Mouse (Mus musculus) heart, adult 8-10 months (tissue): ENCODE results near the gene Calr3. TPM values are rescaled to one million over a fixed set of nuclear protein-coding genes. Genes with fewer than 3 reads are reported as not detected.

Experiments used
- DNase-seq: peaks from one replicate; pipeline ENCODE4 v3.0.0; 2022; ENCODE audit warnings: low spot score
- total RNA-seq, 4 experiments: library from RNA; stranded (reverse); gene quantifications; 2 replicates each; pipeline ENCODE4 v1.2.4; 2022

Gene Calr3
- total RNA-seq, 4 experiments from 2014 or later: 18.1 to 29.0 (median 23.1) TPM

DNA sequence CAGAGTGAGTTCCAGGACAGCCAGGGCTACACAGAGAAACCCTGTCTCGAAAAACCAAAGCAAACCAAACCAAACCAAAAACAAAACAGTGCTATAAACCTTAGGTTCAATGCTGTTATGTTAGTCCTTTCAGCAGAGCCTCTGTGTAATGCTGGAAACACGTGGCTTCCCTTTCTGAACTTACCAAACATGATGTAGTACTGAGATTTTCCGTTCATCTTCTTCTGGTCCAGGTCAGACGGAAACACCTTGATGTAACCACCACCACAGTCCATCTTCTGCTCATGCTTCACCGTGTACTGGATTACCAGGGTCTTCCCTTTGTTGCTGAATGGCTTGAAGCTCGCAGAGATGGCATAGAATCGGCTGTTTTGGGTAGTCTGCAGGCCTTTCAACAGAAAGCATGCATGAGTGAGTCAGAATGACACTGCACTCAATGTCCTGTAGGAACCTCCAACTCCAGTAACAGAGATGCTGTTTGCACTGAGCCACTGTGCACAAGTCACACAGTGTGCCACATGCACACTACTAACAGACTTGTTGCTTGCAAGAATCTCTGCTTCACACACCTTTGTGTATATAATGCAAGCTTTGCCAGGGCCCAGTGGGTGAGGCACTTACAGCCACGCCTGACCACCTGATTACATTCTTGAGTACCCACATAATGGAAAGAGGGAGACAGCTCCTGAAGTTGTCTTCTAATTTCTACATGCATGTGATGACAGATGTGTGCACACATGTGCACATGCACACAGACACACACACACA is 5.2 kb downstream of the Calr3 start:
- DNase-seq: no peak

DNA sequence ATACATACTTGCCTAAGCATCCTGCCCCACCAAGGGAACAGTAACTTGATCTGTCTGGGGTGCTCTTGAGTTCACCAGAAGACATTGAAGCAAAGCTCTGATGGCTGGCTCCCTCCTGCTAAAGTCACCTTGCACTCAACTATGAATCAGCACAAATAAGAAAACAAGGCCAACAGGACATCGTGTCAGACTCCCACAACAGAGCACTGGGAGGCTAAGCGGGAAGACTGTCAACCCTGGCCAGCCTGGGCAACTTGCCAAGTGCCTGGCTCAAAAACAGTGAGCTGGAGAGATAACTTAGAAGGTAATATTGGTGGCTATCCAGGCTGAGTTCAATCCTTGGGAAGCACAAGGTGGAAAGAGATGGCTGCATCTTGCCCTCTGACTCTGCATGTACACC is 8.7 kb downstream of the Calr3 start:
- DNase-seq: peak; percentile 73

DNA sequence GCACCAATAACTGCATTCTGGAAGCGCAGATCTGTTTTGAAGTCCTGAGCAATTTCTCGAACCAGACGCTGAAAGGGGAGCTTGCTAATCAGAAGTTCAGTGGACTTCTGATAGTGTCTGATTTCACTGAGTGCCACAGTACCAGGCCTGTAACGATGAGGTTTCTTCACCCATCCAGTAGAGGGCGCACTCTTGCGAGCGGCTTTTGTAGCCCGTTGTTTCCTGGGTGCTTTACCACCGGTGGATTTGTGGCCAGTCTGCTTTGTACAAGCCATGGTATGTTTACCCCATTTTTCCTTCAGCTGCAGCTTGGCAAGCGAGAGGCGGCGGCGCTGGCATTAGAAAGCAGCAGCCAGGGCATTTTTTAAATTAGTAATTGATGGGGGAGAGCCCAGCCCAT is 14.0 kb downstream of the Calr3 start:
- DNase-seq: no peak

DNA sequence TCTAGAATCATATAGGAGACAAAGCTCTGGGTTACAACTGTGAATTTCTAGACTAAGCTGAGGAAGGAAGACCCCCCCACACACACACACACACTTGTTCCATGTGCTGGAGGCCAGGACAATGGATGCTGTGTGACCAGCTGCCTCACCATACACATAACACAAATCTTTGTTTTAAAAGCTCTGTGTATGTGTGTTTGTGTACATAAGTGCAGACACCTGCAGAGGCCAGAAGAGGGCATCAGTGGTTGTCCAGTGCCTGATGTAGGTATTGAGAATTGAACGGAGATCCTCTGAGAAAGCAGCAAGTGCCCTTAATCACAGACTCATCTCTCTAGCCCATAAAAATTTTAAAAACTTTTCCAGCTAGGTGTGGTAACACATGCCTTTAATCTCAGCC is 20.7 kb downstream of the Calr3 start:
- DNase-seq: no peak

DNA sequence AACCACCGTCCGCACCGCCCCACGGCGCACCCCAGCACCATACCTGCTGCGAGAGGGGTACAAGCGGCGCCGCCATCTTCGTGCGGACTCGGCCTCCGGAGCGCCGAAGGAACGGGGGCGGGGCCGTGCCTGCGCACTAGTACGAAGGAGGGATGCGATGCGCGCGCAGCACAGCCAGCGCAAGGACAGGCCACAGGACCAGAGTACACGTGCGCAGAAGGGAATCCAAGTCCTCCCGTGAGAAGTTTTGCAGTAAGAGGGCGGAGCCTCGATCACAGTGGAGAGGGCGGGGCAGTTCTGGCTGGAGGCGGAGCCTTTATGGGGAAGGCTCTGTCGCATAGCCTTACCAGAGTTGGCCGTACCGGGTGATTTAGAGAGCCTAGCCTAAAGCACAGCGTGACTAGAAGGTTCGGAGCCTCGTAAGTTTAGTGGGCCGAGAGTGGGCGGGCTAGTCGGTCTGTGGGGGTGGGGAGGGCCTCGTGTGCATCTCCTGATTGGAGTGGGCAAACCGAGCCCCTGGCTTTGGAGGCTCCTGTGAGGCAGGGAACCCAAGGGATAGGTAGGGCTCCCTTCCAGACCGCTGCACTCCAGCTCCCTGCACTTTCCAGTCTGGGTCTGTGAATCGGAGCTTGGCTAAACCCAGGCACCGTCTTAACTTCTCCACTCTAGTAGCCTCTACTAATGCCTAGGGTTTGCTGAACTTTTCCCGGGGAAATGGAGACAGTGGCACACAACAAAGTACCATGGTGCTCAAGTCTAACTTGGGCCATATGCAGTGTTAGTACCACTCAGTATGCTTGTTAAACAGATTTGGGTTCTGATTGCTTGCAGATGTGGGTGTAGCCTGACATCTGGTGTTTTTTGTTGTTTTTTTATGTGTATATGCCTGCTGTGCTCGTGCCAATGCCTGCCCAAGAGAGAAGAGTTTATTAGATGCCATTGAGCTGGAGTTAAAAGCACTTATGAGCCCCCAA is 22.0 kb downstream of the Calr3 start, which contains the start of gene Eps15l1:
TSS of gene Eps15l1 (minus strand) at position 99 of the 974 bp plus-strand sequence.
- DNase-seq: peak; percentile 99

DNA sequence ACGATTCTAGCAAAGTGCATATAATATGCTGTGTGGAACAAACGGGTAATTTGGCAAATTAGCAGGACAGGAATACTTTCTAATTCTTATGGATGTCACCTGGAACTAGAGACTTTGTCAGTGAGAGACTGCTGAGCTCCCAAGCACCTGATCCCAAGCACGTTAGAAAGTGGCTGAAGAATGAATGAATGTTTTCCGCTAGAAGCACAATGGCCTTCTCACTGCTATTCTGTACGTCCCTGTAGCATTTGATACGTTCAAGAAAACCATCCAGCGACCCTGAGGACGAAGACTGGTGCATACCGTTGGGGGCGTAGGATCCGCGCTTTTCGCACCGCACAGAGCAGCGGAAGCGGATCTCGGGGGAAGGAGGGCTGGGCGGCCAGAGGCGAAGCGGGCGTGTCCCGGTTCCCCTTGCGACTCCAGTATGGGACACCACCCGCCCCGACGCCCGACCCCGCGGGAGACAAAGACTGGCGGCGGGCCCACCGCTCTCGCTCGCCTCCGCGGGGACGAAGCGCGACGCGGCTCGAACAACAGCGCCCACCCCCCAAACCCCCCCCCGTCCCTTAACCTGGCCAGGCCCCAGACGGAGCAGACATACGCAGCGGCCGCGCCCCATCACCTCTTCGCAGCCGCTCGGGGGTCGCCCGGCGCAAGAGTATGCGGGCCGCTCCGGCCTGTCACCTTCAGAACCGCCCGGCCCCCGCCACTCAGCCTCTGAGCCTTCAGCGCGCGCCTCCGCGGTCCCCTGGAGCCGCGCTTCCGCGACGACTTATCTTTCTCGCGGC is 22.9 kb downstream of the Calr3 start:
- peak; percentile 29 for DNase-seq

DNA sequence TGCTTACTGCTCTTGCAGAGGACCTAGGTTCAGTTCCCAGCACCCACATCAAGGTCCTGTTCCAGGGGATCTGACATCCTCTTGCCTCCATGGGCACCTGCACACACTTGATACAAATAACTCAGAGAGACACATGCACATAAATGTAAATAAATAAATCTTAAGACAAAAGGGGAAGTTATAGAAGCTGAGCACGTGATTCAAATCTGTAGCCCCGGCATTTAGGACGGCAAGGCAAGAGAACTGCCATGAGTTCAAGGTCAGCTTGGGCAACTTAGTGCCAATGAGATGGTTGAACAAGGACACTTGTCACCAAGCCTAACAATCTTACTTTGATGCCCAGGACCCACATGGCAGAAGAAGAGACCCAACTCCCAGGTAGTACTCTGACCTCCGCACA is 25.6 kb downstream of the Calr3 start:
- no peak for DNase-seq

DNA sequence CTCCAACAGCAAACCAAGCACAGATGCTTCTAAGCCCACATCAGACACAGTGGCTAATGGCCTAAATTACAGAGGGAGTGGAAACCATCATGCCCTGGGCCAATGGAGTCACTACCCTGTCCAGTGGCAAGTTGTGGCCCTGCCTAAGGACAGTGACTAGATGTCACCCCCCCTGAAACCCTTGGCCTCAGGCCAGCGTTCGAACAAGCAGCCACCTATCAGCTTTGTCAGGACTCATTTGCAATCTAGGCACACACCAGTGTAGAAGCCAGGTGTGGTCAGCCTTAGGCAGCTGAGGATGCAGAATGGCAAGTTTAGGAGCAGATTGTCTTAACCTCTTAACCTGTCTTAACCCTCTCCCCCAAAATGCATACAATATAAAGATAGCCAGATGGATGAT is 28.4 kb downstream of the Calr3 start:
- no peak for DNase-seq

DNA sequence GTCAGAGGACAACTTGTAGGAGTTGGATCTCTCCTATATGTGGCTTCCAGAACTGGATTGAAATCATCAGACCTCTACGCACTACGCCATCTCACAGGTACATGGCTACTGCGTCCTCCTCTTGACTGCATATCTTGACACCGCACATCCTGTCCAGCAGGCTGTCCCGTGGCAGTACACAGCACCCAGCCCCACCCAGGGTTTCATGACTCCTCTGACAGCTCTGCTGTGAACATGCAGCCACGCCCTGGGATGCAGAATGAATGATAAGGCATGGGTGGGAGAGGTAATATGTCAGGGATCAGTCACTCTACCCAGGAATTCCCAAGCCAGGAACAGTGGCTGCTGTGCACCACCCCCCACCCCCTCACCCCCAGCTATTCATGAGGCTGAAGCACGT is 29.8 kb downstream of the Calr3 start:
- DNase-seq: no peak

DNA sequence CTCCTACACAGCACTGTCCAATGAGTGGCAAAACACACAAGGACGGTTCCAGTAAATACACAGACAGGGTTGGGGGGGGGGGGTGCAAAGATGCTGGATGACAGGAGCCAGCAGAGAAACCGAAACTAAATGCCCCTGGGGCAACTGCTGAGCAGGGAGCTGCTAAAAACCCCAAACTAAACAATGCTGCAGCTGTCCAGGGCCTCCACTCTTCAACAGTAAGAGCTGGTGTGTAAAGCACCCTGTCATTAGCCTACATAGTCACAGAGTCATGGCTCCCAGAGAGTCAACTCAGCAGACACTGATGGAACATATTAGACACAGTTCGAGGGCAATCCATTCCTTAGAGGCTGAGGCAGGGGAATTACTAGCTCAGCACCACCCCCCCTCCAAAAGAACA is 34.2 kb downstream of the Calr3 start:
- no peak for DNase-seq

DNA sequence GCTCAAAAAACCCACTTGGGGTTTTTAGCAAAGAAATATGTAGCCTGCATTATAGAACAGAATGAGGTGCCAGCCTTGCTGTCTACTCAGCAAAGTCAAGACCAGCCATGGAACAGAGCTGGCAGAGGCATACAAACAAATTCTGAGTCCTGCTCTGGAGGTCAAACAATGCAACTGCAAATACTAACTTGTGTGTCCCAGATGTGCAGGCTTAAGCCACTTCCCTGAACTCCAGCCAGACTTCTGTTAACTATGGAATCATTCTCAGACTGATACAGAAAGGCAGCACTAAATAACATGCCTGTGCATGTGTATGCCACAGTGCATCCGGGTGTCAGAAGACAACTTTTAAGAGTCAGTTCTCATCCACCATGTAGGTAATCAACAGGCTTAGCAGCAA is 35.8 kb downstream of the Calr3 start:
- no peak for DNase-seq

DNA sequence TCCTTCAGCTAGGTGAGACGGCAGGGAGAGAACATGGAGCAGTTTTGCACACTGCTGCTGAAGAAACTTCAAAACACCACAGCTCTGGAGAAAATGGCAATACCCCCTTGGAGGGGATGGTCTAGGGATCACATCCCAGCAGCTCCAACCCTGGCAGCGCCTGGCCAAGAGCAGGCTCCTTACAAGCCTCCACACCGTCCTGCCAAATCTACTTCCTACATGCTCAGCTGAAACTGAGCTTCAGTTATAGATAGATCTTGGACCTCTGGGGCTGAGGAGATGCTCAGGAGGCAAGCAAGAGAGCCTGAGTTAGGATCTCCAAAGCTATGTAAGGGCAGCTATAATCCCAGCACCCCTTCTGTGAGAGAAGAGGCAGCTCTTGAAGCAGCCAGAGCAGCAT is 40.7 kb downstream of the Calr3 start:
- no peak for DNase-seq

DNA sequence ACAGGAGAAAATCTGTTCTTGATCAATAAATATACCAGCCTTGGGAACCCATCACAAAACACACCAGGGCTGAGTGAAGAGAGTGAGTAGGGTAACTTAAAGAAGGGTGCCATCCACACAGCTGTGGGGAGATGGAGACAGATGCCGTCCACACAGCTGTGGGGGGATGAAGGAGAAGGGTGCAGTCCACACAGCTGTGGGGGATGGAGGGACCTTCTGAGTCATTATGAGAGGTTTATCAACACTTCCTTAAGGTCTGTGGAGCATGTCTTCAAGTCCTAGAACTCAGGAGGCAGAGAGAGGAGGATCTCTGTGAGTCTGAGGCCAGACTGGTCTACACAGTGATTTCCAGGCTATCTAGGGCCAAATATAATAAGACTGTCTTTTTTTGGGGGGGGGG is 42.3 kb downstream of the Calr3 start:
- no peak for DNase-seq

DNA sequence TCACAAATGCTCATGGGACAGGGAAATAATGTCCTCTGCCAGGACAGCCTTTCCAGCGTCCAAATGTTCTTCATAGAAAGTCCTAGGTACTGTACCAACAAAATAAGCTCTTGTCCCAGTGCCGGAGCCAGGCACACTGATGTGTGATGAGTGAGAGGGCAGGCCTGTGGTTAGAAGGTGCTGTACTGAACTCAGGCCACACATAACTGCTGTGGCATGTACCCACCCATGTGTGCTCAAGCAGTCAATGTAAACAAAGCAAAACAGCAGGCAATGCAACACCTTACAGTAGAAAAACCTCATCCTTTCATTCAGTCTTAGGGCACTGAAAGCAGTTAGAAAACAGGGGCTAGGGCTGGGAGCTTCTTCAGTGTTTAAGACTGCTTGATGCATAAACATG is 57.9 kb downstream of the Calr3 start:
- no peak for DNase-seq

DNA sequence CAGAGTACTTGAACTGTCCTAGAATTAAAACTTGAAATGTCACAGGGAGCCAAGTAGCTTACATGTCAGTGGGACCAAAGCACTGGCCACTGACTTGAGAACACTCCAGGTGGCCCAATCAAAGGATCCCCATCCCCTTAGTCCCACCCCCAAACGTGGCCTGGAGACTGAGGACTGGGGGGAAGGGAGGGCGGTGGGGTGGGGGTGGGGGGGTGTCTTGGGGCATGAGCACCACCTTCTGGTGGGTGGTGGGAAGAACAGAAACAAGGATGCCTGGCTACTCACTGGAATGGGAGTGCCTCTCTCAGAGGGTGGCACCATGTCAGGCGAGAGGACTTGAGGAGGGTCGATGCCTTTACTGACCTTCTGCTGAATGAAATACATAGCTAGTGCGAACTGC is 61.3 kb downstream of the Calr3 start:
- no peak for DNase-seq

DNA sequence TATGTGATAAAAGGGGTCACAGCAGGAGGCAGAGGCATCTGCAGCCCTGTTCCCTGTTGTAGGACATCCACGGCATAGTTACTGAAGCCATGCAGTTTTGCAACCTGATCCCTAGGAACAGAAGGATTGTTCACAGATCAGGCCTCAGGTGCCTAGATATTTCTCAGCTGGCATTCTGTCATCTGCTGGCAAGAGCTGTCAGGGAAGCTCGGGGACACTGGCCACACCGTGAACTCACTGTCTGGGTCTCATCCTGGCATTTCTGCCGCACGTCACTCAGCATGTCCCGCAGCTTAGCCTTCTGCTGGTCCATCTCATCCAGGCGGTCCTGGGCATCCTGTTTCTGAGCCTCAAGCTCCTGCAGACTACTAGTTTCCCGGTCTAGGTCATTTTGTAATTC is 63.0 kb downstream of the Calr3 start:
- DNase-seq: no peak

DNA sequence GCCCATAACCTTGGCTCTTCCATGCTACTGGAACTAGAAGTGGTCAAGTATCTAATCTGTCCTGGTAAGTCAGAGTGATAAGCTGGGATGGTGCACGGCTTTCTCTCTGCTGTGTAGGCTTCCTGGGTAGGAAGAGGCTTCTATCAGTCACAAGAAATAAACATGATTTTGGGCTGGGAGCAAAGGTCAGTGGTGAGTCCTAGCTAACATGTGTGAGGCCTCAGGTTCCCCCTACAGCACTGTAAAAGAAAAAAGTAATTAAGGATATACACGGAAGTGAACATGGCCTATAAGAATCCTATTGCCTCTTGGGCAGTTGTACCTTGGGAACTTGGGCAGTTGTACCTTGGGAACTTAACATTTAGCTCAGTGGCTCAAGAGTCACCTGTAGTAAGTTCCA is 66.8 kb downstream of the Calr3 start:
- DNase-seq: no peak

DNA sequence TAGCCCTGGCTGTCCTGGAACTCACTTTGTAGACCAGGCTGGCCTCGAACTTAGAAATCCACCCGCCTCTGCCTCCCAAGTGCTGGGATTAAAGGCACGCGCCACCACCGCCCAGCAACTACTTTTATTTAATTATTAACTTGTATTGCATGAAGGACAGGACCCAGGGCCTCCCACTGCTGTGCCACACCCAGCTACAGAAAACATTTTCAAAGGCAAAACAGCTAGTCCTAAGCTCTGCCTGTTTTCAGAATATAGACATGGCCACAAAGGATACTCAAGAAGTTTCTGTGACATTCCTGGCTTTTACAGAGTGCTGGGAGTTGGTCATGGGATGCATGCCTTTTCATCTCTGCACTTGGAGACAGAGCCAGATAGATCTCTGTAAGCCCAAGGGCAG is 67.4 kb downstream of the Calr3 start:
- no peak for DNase-seq

DNA sequence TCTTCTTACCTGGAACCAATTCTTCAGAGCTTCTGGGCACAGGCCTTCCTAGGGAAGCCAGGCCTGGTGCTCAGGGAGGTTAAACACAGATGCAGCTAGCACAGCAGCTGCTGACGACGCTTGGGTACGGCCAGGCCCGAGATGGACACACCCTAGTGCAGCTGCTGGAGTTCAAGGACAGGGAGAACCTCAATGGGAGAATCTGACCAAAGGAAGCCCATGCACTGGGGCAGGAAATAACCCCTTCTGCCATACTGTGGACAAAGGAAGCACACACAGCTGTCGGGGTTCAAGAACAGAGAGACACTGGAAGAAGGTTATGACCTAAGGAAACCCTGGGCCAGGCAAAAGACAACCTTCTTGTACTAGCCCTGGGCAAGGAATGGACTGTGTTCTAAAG is 68.5 kb downstream of the Calr3 start:
- DNase-seq: no peak
